25 mouse cellular contexts compared by ENCODE assay signal in genomic region chr2:171593884-171594283, GRCm38 (mm10).
A peak's percentile ranks its signal among the peaks of the same experiment; 100 is the strongest.
DNase-seq lines count a peak whose midpoint lies in the region; ATAC-seq and TF ChIP-seq lines count a peak whose summit lies in the region.
"Had no signal": no experiment of that assay in that cellular context is flagged by ENCODE, and none has a peak within 500 bp of the region (broad histone marks: within the 10 kb centered on the region; RNA-seq: fewer than 3 reads in every experiment).

No protein-coding gene starts in this region.

- H3K4me1 ChIP-seq in hindbrain, embryonic 11.5 days (replicated peaks; ENCODE audit: control insufficient read depth, insufficient read depth, low read length) = no peaks in the 10 kb centered on the region
- H3K4me1 ChIP-seq in hindbrain, postnatal 0 days (ENCODE audit: insufficient read depth, low read length) = no peaks in the 10 kb centered on the region
- peaks cover 9% of the 10 kb centered on the region for H3K4me1 ChIP-seq in midbrain, embryonic 14.5 days (ENCODE audit: control insufficient read depth, insufficient read depth, low read length)
- peaks cover 24% of the 10 kb centered on the region for H3K4me1 ChIP-seq in midbrain, embryonic 13.5 days (replicated peaks)
- H3K4me1 ChIP-seq: embryonic facial prominence, embryonic 12.5 days; heart, embryonic 15.5 days; hindbrain, embryonic 15.5 days; intestine, embryonic 15.5 days; liver, embryonic 12.5 days had no signal

- WGBS in hindbrain, embryonic 11.5 days = 39% methylated on average over 3 of the region's 3 CpGs
- WGBS in hindbrain, postnatal 0 days = 29% methylated on average over 3 of the region's 3 CpGs
- 13% methylated on average over 3 of the region's 3 CpGs for WGBS in midbrain, embryonic 14.5 days
- 21% methylated on average over 3 of the region's 3 CpGs for WGBS in midbrain, embryonic 13.5 days

- no peak overlapping the region for H3K4me2 ChIP-seq in hindbrain, embryonic 11.5 days (replicated peaks; ENCODE audit: low read depth, low read length)
- no peak overlapping the region for H3K4me2 ChIP-seq in hindbrain, postnatal 0 days (ENCODE audit: low read depth, low read length)
- H3K4me2 ChIP-seq in midbrain, embryonic 14.5 days (ENCODE audit: low read length) = no peak overlapping the region
- H3K4me2 ChIP-seq in midbrain, embryonic 13.5 days (replicated peaks) = no peak overlapping the region
- H3K4me2 ChIP-seq: embryonic facial prominence, embryonic 12.5 days; heart, embryonic 15.5 days; hindbrain, embryonic 15.5 days; intestine, embryonic 15.5 days; liver, embryonic 12.5 days had no signal

- TF ChIP-seq CTCF in hindbrain, postnatal 0 days (IDR thresholded peaks at IDR 0.05; ENCODE audit: low read depth) = no peak

- H3K36me3 ChIP-seq in hindbrain, embryonic 11.5 days (ENCODE audit: control insufficient read depth, insufficient read depth, low read length) = no peaks in the 10 kb centered on the region
- H3K36me3 ChIP-seq in hindbrain, postnatal 0 days (ENCODE audit: insufficient read depth, low read length) = no peaks in the 10 kb centered on the region
- no peaks in the 10 kb centered on the region for H3K36me3 ChIP-seq in midbrain, embryonic 14.5 days (ENCODE audit: control insufficient read depth, insufficient read depth, low read length)
- no peaks in the 10 kb centered on the region for H3K36me3 ChIP-seq in midbrain, embryonic 13.5 days
- H3K36me3 ChIP-seq: embryonic facial prominence, embryonic 12.5 days; heart, embryonic 15.5 days; hindbrain, embryonic 15.5 days; intestine, embryonic 15.5 days; liver, embryonic 12.5 days had no signal

- H3K27me3 ChIP-seq in hindbrain, embryonic 11.5 days (ENCODE audit: control insufficient read depth, insufficient read depth, low read length) = no peaks in the 10 kb centered on the region
- H3K27me3 ChIP-seq in hindbrain, postnatal 0 days (ENCODE audit: insufficient read depth, low read length) = no peaks in the 10 kb centered on the region
- no peaks in the 10 kb centered on the region for H3K27me3 ChIP-seq in midbrain, embryonic 14.5 days (ENCODE audit: control insufficient read depth, insufficient read depth, low read length)
- H3K27me3 ChIP-seq in midbrain, embryonic 13.5 days = no peaks in the 10 kb centered on the region; the same call in 1 of the 2 replicates
- H3K27me3 ChIP-seq: embryonic facial prominence, embryonic 12.5 days; heart, embryonic 15.5 days; hindbrain, embryonic 15.5 days; intestine, embryonic 15.5 days; liver, embryonic 12.5 days had no signal

- no peak overlapping the region for H3K9ac ChIP-seq in hindbrain, embryonic 11.5 days (ENCODE audit: low read depth, low read length)
- H3K9ac ChIP-seq in hindbrain, postnatal 0 days (replicated peaks; ENCODE audit: low read length) = no peak overlapping the region
- H3K9ac ChIP-seq in midbrain, embryonic 14.5 days (replicated peaks; ENCODE audit: low read length) = no peak overlapping the region
- no peak overlapping the region for H3K9ac ChIP-seq in midbrain, embryonic 13.5 days (replicated peaks)
- H3K9ac ChIP-seq: embryonic facial prominence, embryonic 12.5 days; heart, embryonic 15.5 days; hindbrain, embryonic 15.5 days; intestine, embryonic 15.5 days; liver, embryonic 12.5 days; liver, postnatal 0 days had no signal

- peak; percentile 73 for ATAC-seq in hindbrain, embryonic 11.5 days (ENCODE audit: low FRiP score)
- no peak for ATAC-seq in hindbrain, postnatal 0 days
- ATAC-seq in midbrain, embryonic 14.5 days (ENCODE audit: low FRiP score, low TSS enrichment) = no peak
- no peak for ATAC-seq in midbrain, embryonic 13.5 days
- ATAC-seq: intestine, embryonic 15.5 days; liver, embryonic 12.5 days; liver, postnatal 0 days had no signal

- H3K4me3 ChIP-seq in hindbrain, embryonic 11.5 days (ENCODE audit: low read depth, low read length) = no peak overlapping the region
- H3K4me3 ChIP-seq in hindbrain, postnatal 0 days (ENCODE audit: low read length) = no peak overlapping the region
- H3K4me3 ChIP-seq in midbrain, embryonic 14.5 days (replicated peaks; ENCODE audit: low read depth, low read length) = no peak overlapping the region
- no peak overlapping the region for H3K4me3 ChIP-seq in midbrain, embryonic 13.5 days (replicated peaks)
- H3K4me3 ChIP-seq: embryonic facial prominence, embryonic 12.5 days; heart, embryonic 15.5 days; hindbrain, embryonic 15.5 days; intestine, embryonic 15.5 days; layer of hippocampus, adult 2 months; left cerebral cortex, adult 2 months; liver, embryonic 12.5 days had no signal

- H3K27ac ChIP-seq in hindbrain, embryonic 11.5 days (ENCODE audit: low read depth, low read length) = 0 out of 2 replicates have a peak overlapping the region, but pooled peaks have one; percentile 12
- no peak overlapping the region for H3K27ac ChIP-seq in hindbrain, postnatal 0 days
- 0 out of 2 replicates have a peak overlapping the region, but pooled peaks have one; percentile 41 for H3K27ac ChIP-seq in midbrain, embryonic 14.5 days (replicated peaks; ENCODE audit: low read depth, low read length)
- H3K27ac ChIP-seq in midbrain, embryonic 13.5 days = no peak overlapping the region
- H3K27ac ChIP-seq: embryonic facial prominence, embryonic 12.5 days; heart, embryonic 15.5 days; hindbrain, embryonic 15.5 days; intestine, embryonic 15.5 days; layer of hippocampus, adult 2 months; left cerebral cortex, adult 2 months; liver, embryonic 12.5 days had no signal

- no peaks in the 10 kb centered on the region for H3K9me3 ChIP-seq in hindbrain, embryonic 11.5 days (ENCODE audit: control insufficient read depth, low read length)
- H3K9me3 ChIP-seq in hindbrain, postnatal 0 days (ENCODE audit: low read length) = no peaks in the 10 kb centered on the region
- H3K9me3 ChIP-seq in midbrain, embryonic 14.5 days (ENCODE audit: control insufficient read depth, low read length) = no peaks in the 10 kb centered on the region
- H3K9me3 ChIP-seq in midbrain, embryonic 13.5 days = no peaks in the 10 kb centered on the region
- H3K9me3 ChIP-seq: embryonic facial prominence, embryonic 12.5 days; heart, embryonic 15.5 days; hindbrain, embryonic 15.5 days; intestine, embryonic 15.5 days; liver, embryonic 12.5 days had no signal

- peak; percentile 42 for DNase-seq in hindbrain, embryonic 11.5 days (ENCODE audit: low spot score)
- DNase-seq in hindbrain, postnatal 0 days (ENCODE audit: low spot score) = no peak
- DNase-seq in midbrain, embryonic 14.5 days = peak; percentile 40
- DNase-seq in embryo, embryonic 11 days = peak; percentile 34
- no peak for DNase-seq in gastrocnemius, postnatal 4 days (ENCODE audit: low spot score in 2 of 2)
- DNase-seq: adrenal gland, postnatal 25 days; B cell, adult 2 months; cerebellum, adult 18-20 months; cerebellum, postnatal 10 days; gastrocnemius, postnatal 10 days; kidney, adult 2 months; kidney, postnatal 36 days; liver, postnatal 0 days; lung, postnatal 36 days; right cerebral cortex, postnatal 4 days; thymus, adult 2 months; thymus, postnatal 4 days had no signal

Comparison
In these comparisons a context has a peak if more than half of its experiments do, and no peak if none do; other contexts are left out.
1. DNase-seq: peak in hindbrain, embryonic 11.5 days (single experiment), midbrain, embryonic 14.5 days (single experiment) and embryo, embryonic 11 days (single experiment); none in hindbrain, postnatal 0 days (single experiment) and gastrocnemius, postnatal 4 days (0 of 2).
2. H3K27ac ChIP-seq: peak in hindbrain, embryonic 11.5 days (single experiment) and midbrain, embryonic 14.5 days (single experiment); none in hindbrain, postnatal 0 days (single experiment) and midbrain, embryonic 13.5 days (single experiment).